Mouse (Mus musculus) liver, postnatal 0 days (tissue): ENCODE measurements at regions not wholly inside any gene's neighbourhood (a gene's known extent, or its start where the extent isn't known, plus 50 kb on each side); places are given as distances from the start of the nearest gene placed in this dataset.

Experiments used
- ATAC-seq: fragments of 200-750 bp; cut with Nextera tagmentation; 2 replicates; pipeline ENCODE4 v1.8.0; 2017; ENCODE audit warnings: mild to moderate bottlenecking, moderate library complexity
- DNase-seq: peaks from one replicate; pipeline ENCODE4 v3.0.0-alpha.2; 2016
- H3K27ac ChIP-seq: fragments of 300-500 bp; sonication (generic); 2 replicates; pipeline ENCODE4 v1.5.1; 2014; ENCODE audit warnings: antibody characterized with exemption, moderate library complexity, mild to moderate bottlenecking, low read depth
- H3K27me3 ChIP-seq: fragments of 300-500 bp; sonication (generic); 2 replicates; pipeline ENCODE4 v1.6.1; 2014; ENCODE audit warnings: low read length, control low read depth, mixed read lengths; ENCODE audit not compliant: insufficient read depth
- H3K36me3 ChIP-seq: fragments of 300-500 bp; sonication (generic); replicated peaks from 2 replicates; pipeline ENCODE4 v1.6.1; 2014; ENCODE audit warnings: mild to moderate bottlenecking, control low read depth, low read length, moderate library complexity, mixed read lengths; ENCODE audit not compliant: insufficient read depth
- H3K4me1 ChIP-seq: fragments of 300-500 bp; sonication (generic); 2 replicates; pipeline ENCODE4 v1.6.1; 2014; ENCODE audit warnings: antibody characterized with exemption, mild to moderate bottlenecking, control low read depth; ENCODE audit not compliant: insufficient read depth
- H3K4me2 ChIP-seq: fragments of 300-500 bp; sonication (generic); 2 replicates; pipeline ENCODE4 v1.6.1; 2014; ENCODE audit warnings: low read depth, mild to moderate bottlenecking, low read length, moderate library complexity, mixed read lengths
- H3K4me3 ChIP-seq: fragments of 300-500 bp; sonication (generic); 2 replicates; pipeline ENCODE4 v1.5.1; 2014; ENCODE audit warnings: low read depth, low read length
- H3K9ac ChIP-seq: fragments of 300-500 bp; sonication (generic); replicated peaks from 2 replicates; pipeline ENCODE4 v1.6.1; 2014; ENCODE audit warnings: mild to moderate bottlenecking, moderate library complexity
- H3K9me3 ChIP-seq: fragments of 300-500 bp; sonication (generic); 2 replicates; pipeline ENCODE4 v1.6.1; 2016; ENCODE audit warnings: mild to moderate bottlenecking, control low read depth, low read length, mixed read lengths
- CTCF ChIP-seq: sonication (generic); IDR thresholded peaks from 2 replicates; pipeline ENCODE4 v1.5.1; 2016; ENCODE audit warnings: antibody characterized with exemption, low read depth
- EP300 ChIP-seq: IDR thresholded peaks from 2 replicates; pipeline ENCODE4 v1.6.1; 2016; ENCODE audit warnings: antibody characterized with exemption, low read depth, mild to moderate bottlenecking
- WGBS: fragments of 180-500 bp; shearing (Covaris S2); extraction: QIAGEN DNeasy Blood & Tissue Kit; methylation state at CpG from one replicate; pipeline ENCODE4 v1.1.7; 2014; ENCODE audit not compliant: insufficient replicate concordance; 5-methylcytosine and 5-hydroxymethylcytosine counted together

GRCm38 (mm10) chr11:3597002-3597401, 52.0 kb upstream of the Morc2a start:
- Histone ChIP-seq H3K27ac (no peak overlapping the region), H3K9ac (no peak overlapping the region), H3K4me3 (no peak overlapping the region), H3K9me3 (no peaks in the 10 kb centered on the region), H3K4me2 (no peak overlapping the region), H3K27me3 (no peaks in the 10 kb centered on the region), H3K4me1 (no peaks in the 10 kb centered on the region), H3K36me3 (no peaks in the 10 kb centered on the region)
- ATAC-seq (no peak), DNase-seq (no peak)
- TF ChIP-seq CTCF (no peak), EP300 (no peak)
- 83% methylated on average over 2 of the region's 2 CpGs for WGBS

- TF ChIP-seq CTCF = 0 out of 2 replicates have a peak, but pooled peaks have one; percentile 15
- TF ChIP-seq EP300 = no peak
Observed at GRCm38 (mm10) chr11:3594574-3594973, 54.2 kb upstream of the Smtn start.

GRCm38 (mm10) chr11:3591123-3591522, 50.7 kb upstream of the Smtn start:
- H3K4me1 ChIP-seq = no peaks in the 10 kb centered on the region
- no peaks in the 10 kb centered on the region for H3K9me3 ChIP-seq
- TF ChIP-seq EP300 (no peak), CTCF (no peak)
- no peak for DNase-seq
- no peak overlapping the region for H3K9ac ChIP-seq
- 69% methylated on average over 7 of the region's 7 CpGs for WGBS
- H3K27ac ChIP-seq = no peak overlapping the region
- no peaks in the 10 kb centered on the region for H3K36me3 ChIP-seq
- no peak for ATAC-seq
- H3K27me3 ChIP-seq = no peaks in the 10 kb centered on the region
- no peak overlapping the region for H3K4me3 ChIP-seq
- H3K4me2 ChIP-seq = no peak overlapping the region

More at GRCm38 (mm10) chr11:3594574-3594973, 54.2 kb upstream of the Smtn start:
- WGBS = 85% methylated on average over 3 of the region's 3 CpGs
- H3K9me3 ChIP-seq = no peaks in the 10 kb centered on the region
- no peaks in the 10 kb centered on the region for H3K27me3 ChIP-seq
- no peak for DNase-seq
- no peak overlapping the region for H3K4me2 ChIP-seq
- no peak overlapping the region for H3K27ac ChIP-seq
- H3K36me3 ChIP-seq = no peaks in the 10 kb centered on the region
- H3K9ac ChIP-seq = no peak overlapping the region
- H3K4me1 ChIP-seq = no peaks in the 10 kb centered on the region
- no peak for ATAC-seq
- H3K4me3 ChIP-seq = no peak overlapping the region
